18 mouse cellular contexts compared by ENCODE assay signal in genomic region chr11:8657493-8657892, GRCm38 (mm10). TPM values are rescaled to one million over a fixed set of nuclear protein-coding genes. Genes with fewer than 3 reads are reported as not detected.
DNase-seq lines count a peak whose midpoint lies in the region; ATAC-seq and TF ChIP-seq lines count a peak whose summit lies in the region.
"Had no signal": no experiment of that assay in that cellular context is flagged by ENCODE, and none has a peak within 500 bp of the region (broad histone marks: within the 10 kb centered on the region; RNA-seq: fewer than 3 reads in every experiment).

No protein-coding gene starts in this region.

- no peak for TF ChIP-seq CTCF in layer of hippocampus, adult 2 months (conservative IDR thresholded peaks at IDR 0.05)
- TF ChIP-seq CTCF in embryonic fibroblast, embryonic 13.5 days (IDR thresholded peaks at IDR 0.05; ENCODE audit: borderline replicate concordance, insufficient read depth, low read length): no peak
- TF ChIP-seq CTCF in hindbrain, postnatal 0 days (IDR thresholded peaks at IDR 0.05; ENCODE audit: low read depth): no peak

- ATAC-seq in embryonic facial prominence, embryonic 11.5 days (replicated peaks; ENCODE audit: insufficient number of reproducible peaks, low FRiP score, low TSS enrichment, low read depth): no peak
- no peak for ATAC-seq in hindbrain, postnatal 0 days
- ATAC-seq: liver, embryonic 12.5 days; lung, postnatal 0 days had no signal

- H3K27me3 ChIP-seq in embryonic facial prominence, embryonic 11.5 days (ENCODE audit: control insufficient read depth, insufficient read depth, low read length): no peaks in the 10 kb centered on the region
- H3K27me3 ChIP-seq in hindbrain, postnatal 0 days (ENCODE audit: insufficient read depth, low read length): no peaks in the 10 kb centered on the region
- H3K27me3 ChIP-seq: forebrain, embryonic 13.5 days; hindbrain, embryonic 15.5 days; liver, embryonic 12.5 days had no signal

- no peaks in the 10 kb centered on the region for H3K36me3 ChIP-seq in embryonic facial prominence, embryonic 11.5 days (replicated peaks; ENCODE audit: control insufficient read depth, insufficient read depth, low read depth, low read length)
- H3K36me3 ChIP-seq in macrophage (ENCODE audit: inconsistent target): peaks cover 1% of the 10 kb centered on the region; the same call in 1 of the 2 replicates
- no peaks in the 10 kb centered on the region for H3K36me3 ChIP-seq in hindbrain, postnatal 0 days (ENCODE audit: insufficient read depth, low read length)
- H3K36me3 ChIP-seq: hindbrain, embryonic 15.5 days had no signal

- peak overlapping the region; percentile 67 for H3K27ac ChIP-seq in layer of hippocampus, adult 2 months
- peak overlapping the region; percentile 43; the same call in 1 of the 2 replicates for H3K27ac ChIP-seq in embryonic facial prominence, embryonic 11.5 days (replicated peaks; ENCODE audit: low read depth, low read length)
- H3K27ac ChIP-seq in embryonic fibroblast, embryonic 13.5 days (ENCODE audit: insufficient read depth, low read length): peak overlapping the region; percentile 76; the same call in 1 of the 2 replicates
- peak overlapping the region; percentile 96 for H3K27ac ChIP-seq in macrophage
- no peak overlapping the region for H3K27ac ChIP-seq in hindbrain, postnatal 0 days
- H3K27ac ChIP-seq: forebrain, embryonic 13.5 days; gastrocnemius, adult 2 months; liver, embryonic 12.5 days had no signal

- H3K4me3 ChIP-seq in layer of hippocampus, adult 2 months: no peak overlapping the region
- no peak overlapping the region for H3K4me3 ChIP-seq in embryonic facial prominence, embryonic 11.5 days (ENCODE audit: low read depth, low read length)
- no peak overlapping the region for H3K4me3 ChIP-seq in embryonic fibroblast, embryonic 13.5 days (ENCODE audit: insufficient read depth, low read length)
- H3K4me3 ChIP-seq in macrophage (ENCODE audit: inconsistent target): no peak overlapping the region
- no peak overlapping the region for H3K4me3 ChIP-seq in hindbrain, postnatal 0 days (ENCODE audit: low read length)
- H3K4me3 ChIP-seq: forebrain, embryonic 13.5 days; gastrocnemius, adult 2 months; hindbrain, embryonic 15.5 days; liver, embryonic 12.5 days had no signal

- H3K9me3 ChIP-seq in embryonic facial prominence, embryonic 11.5 days (replicated peaks; ENCODE audit: control insufficient read depth, low read length): no peaks in the 10 kb centered on the region
- no peaks in the 10 kb centered on the region for H3K9me3 ChIP-seq in hindbrain, postnatal 0 days (ENCODE audit: low read length)
- H3K9me3 ChIP-seq: forebrain, embryonic 13.5 days; hindbrain, embryonic 15.5 days; liver, embryonic 12.5 days had no signal

- H3K4me2 ChIP-seq in embryonic facial prominence, embryonic 11.5 days (ENCODE audit: low read depth, low read length): 0 out of 2 replicates have a peak overlapping the region, but pooled peaks have one; percentile 4
- H3K4me2 ChIP-seq in hindbrain, postnatal 0 days (ENCODE audit: low read depth, low read length): no peak overlapping the region
- H3K4me2 ChIP-seq: forebrain, embryonic 13.5 days; hindbrain, embryonic 15.5 days; liver, embryonic 12.5 days had no signal

- H3K79me2 ChIP-seq in macrophage (ENCODE audit: inconsistent target): peaks cover 100% of the 10 kb centered on the region

- H3K4me1 ChIP-seq in embryonic facial prominence, embryonic 11.5 days (ENCODE audit: control insufficient read depth, insufficient read depth, low read length): peaks cover 10% of the 10 kb centered on the region
- H3K4me1 ChIP-seq in embryonic fibroblast, embryonic 13.5 days (ENCODE audit: control insufficient read depth, insufficient read depth, low read length): peaks cover 18% of the 10 kb centered on the region
- H3K4me1 ChIP-seq in hindbrain, postnatal 0 days (ENCODE audit: insufficient read depth, low read length): peaks cover 20% of the 10 kb centered on the region; the same call in 1 of the 2 replicates

- no peak overlapping the region for H3K9ac ChIP-seq in embryonic facial prominence, embryonic 11.5 days (replicated peaks; ENCODE audit: low read length)
- H3K9ac ChIP-seq in hindbrain, postnatal 0 days (replicated peaks; ENCODE audit: low read length): no peak overlapping the region
- H3K9ac ChIP-seq: forebrain, embryonic 13.5 days; hindbrain, embryonic 15.5 days; liver, embryonic 12.5 days had no signal

- 74% methylated on average over 8 of the region's 8 CpGs for WGBS in embryonic facial prominence, embryonic 11.5 days
- WGBS in macrophage (ENCODE audit: missing documents): 22% methylated on average over 8 of the region's 8 CpGs
- 75% methylated on average over 8 of the region's 8 CpGs for WGBS in hindbrain, postnatal 0 days

- DNase-seq in layer of hippocampus, adult 2 months (ENCODE audit: low spot score in 2 of 2): peak in 1 of 2 experiments; percentile 32
- no peak for DNase-seq in layer of hippocampus, postnatal 25 days (ENCODE audit: extremely low spot score in 1 of 2, low spot score in 1 of 2)
- DNase-seq in embryonic facial prominence, embryonic 11.5 days (ENCODE audit: low spot score): no peak
- no peak for DNase-seq in urinary bladder, postnatal 10 days (ENCODE audit: low spot score)
- DNase-seq in hindbrain, postnatal 0 days (ENCODE audit: low spot score): no peak
- DNase-seq in adrenal gland, adult 2 months: no peak
- DNase-seq: adrenal gland, postnatal 10 days; gastrocnemius, adult 2 months; heart, postnatal 10 days; kidney, adult 8-10 months; retina, postnatal 1 day; thymus, postnatal 36 days had no signal

- TF ChIP-seq POLR2A in embryonic fibroblast, embryonic 13.5 days (IDR thresholded peaks at IDR 0.05; ENCODE audit: low read depth, low read length): no peak

RNA-seq across cellular contexts. Expression of gene Tns3, which starts 6.8 kb away (rescaled TPM):
- 10 to 100 TPM; 49.2 to 53.1 TPM for total RNA-seq in layer of hippocampus, adult 2 months (2021)
- 10 to 100 TPM; 46.6 to 53.2 TPM for total RNA-seq in layer of hippocampus, postnatal 25 days (2021)
- 14.9 and 15.6 TPM in 2 replicates for polyA plus RNA-seq in embryonic facial prominence, embryonic 11.5 days (2014; fragmentation: Nextera tagmentation; extraction: Ambion mirVana)
- 96.5 and 113 TPM in 2 replicates for polyA plus RNA-seq in embryonic fibroblast, embryonic 13.5 days (2011; ENCODE audit: insufficient read length, low read depth, missing spikeins)
- total RNA-seq in macrophage (2018; cell fraction: chromatin; rRNA removed): 100 to 1,000 TPM; 135 to 354 (median 226) TPM
- total RNA-seq in macrophage (2018; cell fraction: cytosol; rRNA removed): 100 to 1,000 TPM in 18 of 26 experiments, 10 to 100 TPM in 8; 75.9 to 159 (median 107) TPM
- total RNA-seq in macrophage (2018; cell fraction: nucleus; rRNA removed): 100 to 1,000 TPM; 103 to 320 (median 161) TPM
- 60.8 to 91.8 TPM (median 81.9 TPM) in 3 replicates for polyA plus RNA-seq in macrophage (2018)
- total RNA-seq in hindbrain, postnatal 0 days (2014; rRNA removed): 59.0 and 63.6 TPM in 2 replicates
- 8.2 and 8.9 TPM in 2 replicates for polyA plus RNA-seq in hindbrain, postnatal 0 days (2015; fragmentation: Nextera tagmentation; extraction: Ambion mirVana)
- 10 to 100 TPM; 57.2 to 67.7 TPM for total RNA-seq in adrenal gland, adult 2 months (2021)
- 39.2 and 44.2 TPM in 2 replicates for polyA plus RNA-seq in adrenal gland, adult 2 months (2012; rRNA removed)
